Mouse (Mus musculus) fibroblast of lung, adult 2 months (primary cell): Measurements from ENCODE around the gene Cep170b.

Experiments used
- DNase-seq: peaks from one replicate; pipeline ENCODE4 v3.0.0-alpha.2; 2011; ENCODE audit warnings: low read depth

Gene Cep170b

DNA sequence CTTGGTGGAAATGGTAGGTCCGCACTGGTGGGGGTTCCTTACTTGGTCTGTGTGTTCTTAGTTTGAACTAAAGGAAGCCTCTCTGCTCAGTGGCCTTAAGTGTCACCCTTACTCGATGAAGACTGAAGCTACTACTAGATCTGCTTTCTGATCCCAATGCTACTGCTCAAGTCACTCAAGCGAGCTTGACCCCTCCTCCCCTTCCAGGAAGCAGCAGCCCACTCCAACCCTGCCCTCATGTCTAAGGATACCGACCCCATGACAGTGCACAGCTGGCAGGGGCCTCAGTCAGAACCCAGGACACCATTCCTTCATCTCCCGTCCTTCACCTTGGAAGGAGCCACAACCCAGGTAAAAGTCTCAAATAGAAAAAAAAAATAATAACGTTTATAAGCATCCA is at the start of gene Cep170b:
TSS of gene Cep170b (plus strand) at position 240 of the 400 bp plus-strand sequence.
- no peak for DNase-seq

DNA sequence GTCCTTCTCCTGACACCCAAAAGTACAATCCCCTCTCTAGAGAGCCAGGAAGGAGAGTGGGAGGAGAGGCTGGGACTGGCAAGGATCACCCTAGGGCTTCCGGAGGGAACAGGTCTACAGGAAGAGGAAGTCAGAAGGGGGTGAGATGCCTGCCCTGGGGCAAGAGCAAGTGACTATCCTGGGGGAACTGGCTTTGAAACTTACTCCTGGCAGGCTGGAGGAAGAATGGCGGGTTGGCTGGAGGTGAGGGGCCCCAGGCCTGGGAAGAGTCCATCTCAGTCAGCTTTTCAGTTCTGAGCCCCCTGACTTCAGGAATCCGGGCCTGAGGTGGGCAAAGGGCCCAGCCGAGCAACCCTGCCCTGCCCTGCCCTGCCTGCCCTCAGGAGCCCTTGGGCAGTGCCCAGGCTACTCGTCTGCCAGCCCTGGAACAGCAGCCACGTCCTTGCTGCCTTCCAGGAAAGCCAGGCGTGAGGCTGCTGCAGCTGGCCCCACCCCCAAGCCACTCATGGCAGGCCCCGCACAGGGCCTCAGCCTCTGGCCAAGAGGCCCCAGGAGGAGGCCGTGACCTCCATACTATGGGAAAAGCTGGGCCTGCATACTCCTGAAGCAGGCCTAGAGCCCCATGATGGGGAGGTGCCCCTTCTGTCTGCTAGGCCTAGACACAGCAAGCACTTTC is 49.4 kb upstream of the Cep170b start:
- no peak for DNase-seq

GRCm38 (mm10) chr12:112671891-112672290 is 48.4 kb upstream of the Cep170b start:
- DNase-seq, result no peak

DNA sequence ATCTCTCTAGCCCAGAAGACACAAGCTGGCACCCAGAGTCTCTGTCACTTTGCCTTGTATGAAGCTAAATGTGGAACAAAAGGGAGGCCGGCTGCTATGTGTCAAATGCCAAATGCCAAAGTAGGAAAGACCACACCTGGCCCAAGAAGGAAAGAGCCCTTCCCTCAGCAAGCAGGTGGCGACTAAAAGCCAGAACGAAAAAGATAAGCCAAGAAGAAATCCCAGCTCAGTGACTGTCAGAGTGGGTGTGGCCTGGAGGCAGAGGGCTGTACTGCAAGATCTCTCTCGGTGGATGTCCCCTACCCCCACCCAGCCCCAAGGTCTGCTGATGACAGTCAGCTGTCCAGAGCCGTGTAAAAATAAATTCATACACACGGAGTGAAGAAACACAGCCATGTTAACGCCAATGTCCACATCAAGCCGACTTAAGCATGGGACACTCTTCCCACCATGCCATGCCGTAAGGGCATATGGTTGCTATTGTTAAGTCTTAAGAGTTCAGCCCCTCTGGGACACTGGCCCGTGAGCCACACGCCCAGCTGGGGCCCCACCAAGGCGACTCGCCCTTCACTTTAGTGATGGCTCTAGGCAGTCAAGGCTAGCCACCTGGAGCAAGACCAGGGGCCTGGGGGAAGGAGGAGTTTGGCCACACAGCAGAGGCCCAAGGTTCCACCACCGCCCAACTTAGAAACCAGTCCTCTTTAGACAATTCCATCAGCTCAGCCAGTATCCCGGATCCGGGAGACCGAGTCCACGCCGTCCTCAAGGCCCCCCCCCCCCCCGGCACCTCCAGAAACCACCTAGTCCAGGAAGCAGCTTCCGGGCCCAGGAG is 47.3 kb upstream of the Cep170b start:
- no peak for DNase-seq

- DNase-seq, result no peak
These were observed 46.6 kb upstream of the Cep170b start for GRCm38 (mm10) chr12:112673576-112674091.

- DNase-seq, result no peak
These were observed 45.9 kb upstream of the Cep170b start, which contains the start of gene Akt1 for GRCm38 (mm10) chr12:112674132-112675011. TSS of gene Akt1 (minus strand) at chr12:112674884.

DNA sequence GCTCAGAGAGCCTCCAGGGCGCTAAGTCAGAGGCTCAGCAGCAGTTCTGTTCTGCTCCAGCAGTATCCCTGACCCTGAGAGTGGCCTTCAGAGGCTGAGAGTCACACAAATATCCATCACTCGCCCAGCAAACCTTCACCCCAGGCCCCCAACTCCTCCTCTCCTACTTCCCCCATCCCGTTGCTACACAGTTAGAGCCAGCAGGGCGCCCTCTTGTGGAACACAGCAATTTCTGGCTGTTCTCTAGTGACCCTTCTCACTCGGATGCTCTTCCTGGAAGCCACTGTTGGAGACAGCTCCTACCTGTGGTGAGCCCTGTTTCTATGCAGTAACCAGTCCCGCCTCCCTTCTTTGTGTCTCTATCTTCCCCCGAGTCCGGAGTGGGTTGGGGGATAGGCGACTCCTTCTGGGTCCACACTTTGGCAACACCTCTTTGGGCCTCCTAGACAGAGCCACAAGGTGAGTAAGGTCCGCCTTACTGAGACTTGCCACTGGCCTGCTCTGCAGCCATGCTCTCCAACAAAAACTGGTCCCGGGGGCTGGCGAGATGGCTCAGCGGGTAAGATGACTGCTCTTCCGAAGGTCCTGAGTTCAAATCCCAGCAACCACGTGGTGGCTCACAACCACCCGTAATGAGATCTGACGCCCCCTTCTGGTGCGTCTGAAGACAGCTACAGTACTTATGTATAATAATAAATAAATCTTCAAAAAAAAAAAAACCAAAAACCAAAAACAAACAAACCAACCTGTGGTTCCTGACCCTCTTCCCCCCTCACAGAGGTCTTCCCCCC is 44.8 kb upstream of the Cep170b start:
- DNase-seq, result no peak

- DNase-seq, result no peak
These were observed 43.2 kb upstream of the Cep170b start for GRCm38 (mm10) chr12:112677076-112677475.

DNA sequence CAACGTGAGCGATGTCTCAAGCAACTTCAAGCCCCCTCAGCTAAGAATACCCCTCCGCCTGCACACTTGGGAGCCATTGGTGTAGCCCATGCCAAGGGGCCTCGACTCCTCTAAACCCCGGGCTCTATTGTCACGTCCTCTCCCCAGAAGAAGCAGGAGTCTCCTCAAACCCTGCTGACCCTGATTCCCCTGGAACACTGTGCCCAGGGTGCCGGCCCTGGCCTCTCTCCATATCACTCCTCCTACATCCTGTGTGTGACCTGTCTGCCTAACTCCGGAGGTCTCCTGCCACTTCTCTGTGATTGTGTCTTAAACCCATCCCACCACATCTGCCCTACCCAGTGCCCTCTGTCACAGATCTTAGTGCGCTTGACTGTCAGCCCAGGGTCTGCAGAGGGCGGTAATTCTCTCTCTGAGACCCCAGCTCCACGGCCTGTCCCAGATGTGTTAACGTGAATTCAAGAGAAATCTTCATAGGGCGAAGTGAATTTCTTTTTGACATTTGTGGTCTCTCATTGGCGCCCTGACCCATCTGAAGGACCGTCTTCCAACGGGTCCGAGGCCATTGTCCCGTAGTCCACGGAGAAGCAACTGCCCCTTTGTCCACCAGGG is 42.2 kb upstream of the Cep170b start:
- no peak for DNase-seq

DNA sequence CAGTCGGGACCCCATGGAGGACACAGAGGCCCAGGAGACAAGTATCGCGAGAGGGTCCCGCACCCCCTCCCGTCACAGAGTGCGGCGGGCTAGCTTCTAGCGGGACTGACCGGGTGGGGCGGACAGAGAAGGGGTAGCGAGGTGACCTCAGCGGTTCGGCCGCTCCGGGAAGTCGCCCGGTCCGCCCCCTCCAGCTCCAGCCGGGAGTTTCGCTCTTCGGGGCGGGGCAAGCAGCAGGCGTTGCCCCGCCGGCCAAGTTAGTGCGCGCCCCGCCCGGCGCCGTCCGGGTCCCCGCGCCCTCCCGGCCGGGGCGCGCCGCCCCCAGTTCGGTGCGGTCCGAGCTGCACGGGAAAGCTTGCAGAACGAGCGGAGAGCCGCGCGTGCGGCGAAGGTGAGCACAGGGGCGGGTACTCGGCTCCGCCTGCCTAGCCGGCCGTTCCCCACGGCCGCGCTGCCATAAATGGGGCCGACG is 41.7 kb upstream of the Cep170b start, which contains the start of gene Zbtb42:
TSS of gene Zbtb42 (plus strand) at position 274 of the 472 bp plus-strand sequence.
- no peak for DNase-seq

GRCm38 (mm10) chr12:112679027-112679996 is 40.9 kb upstream of the Cep170b start:
- no peak for DNase-seq

- no peak for DNase-seq
These were observed 36.9 kb upstream of the Cep170b start for GRCm38 (mm10) chr12:112683351-112683750.

GRCm38 (mm10) chr12:112688458-112688857 is 31.8 kb upstream of the Cep170b start:
- no peak for DNase-seq

DNA sequence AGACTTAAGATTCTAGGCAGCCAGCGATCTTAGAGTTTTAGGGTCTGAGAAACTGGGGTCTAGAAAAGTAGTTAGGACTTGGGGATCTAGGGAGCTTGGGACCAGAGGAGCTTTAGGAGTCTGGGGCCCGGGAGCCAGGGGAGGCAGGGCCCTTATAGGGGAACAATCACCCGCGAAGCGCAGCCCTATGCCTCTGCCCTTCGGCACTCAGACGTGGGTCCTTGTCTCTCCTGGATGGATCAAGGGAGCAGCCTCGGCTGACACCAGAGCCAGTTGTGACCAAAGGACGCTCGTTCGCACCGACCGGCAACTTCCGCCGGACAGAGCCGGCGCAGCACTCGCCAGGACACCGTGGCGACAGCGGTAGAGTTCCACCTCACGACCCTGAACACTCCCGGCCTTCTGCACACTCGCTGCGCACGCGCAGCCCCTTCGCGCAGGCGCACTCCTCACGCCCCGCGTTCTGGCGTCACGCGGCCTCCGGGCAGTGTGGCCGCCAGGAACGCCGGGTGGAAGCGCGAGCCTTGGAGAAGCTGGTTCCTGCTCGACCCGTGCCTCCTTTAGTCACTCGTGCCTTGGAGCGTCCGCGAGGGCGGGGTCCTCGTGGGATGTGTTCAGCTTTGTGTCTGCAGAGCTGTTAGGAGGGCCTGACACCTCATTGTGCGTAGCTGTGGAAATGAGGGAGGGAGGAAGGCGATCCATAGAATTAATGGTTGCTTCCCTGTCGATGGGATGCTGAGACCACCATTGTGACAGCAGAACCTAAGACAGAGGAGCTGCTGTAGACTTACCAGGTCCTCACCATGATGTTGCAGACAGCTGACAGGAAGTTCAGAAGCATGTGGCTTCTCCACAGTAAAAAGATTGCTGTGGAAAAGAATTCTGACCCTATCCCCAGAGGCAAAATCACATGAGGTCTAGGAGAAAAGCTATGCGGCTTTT is 26.8 kb upstream of the Cep170b start:
- DNase-seq, result peak; percentile 82

DNA sequence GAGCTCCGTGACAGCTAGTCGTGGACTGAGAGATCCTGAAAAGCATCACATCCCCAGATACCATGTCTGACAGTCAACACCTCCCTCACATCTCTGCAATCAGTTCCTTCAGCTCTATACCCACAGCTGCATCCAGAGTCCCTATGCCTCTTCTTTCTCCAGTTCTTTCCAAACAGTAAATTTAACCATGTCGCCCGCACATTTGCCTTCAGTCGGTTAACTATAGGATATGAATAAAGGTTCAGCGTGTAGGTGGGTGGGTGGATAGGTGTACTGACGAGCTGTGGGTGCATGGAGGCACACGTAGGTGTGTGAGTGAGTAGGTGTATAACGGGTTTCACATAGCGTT is 26.2 kb upstream of the Cep170b start:
- DNase-seq, result no peak

GRCm38 (mm10) chr12:112696806-112697425 is 23.3 kb upstream of the Cep170b start:
- no peak for DNase-seq

DNA sequence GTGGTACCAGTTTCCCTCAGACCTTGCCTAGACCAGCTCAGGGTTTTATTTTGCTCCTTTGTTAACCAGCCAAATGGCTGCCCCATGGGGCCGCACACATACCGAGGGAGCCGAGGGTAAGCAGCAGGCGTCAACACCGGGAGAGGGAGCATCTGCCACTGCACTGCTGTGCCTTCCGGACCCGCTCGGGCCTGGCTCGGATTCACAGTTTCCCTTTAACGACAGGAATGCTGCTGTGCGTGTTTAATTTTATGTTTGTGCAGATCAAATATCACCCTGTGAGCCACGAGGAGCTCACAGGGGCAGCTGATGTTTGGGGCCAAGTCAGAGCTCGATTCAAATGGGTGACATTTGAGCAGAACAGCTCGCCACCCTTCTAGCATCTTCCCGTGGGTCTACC is 19.7 kb upstream of the Cep170b start:
- no peak for DNase-seq
